Mouse (Mus musculus) cerebral cortex, adult 2 months (tissue): ENCODE measurements around the gene Gng8.

Experiments used
- WGBS: fragments of 180-500 bp; shearing (Covaris S2); methylation state at CpG from one replicate; pipeline ENCODE4 v1.1.7; 2018; 5-methylcytosine and 5-hydroxymethylcytosine counted together

Gng8 gene

GRCm38 (mm10) chr7:16876006-16876405 is 15.6 kb upstream of the Gng8 start:
- 8% methylated on average over 11 of the region's 11 CpGs for WGBS

GRCm38 (mm10) chr7:16876608-16877007 is 15.0 kb upstream of the Gng8 start:
- WGBS = 11% methylated on average over 13 of the region's 13 CpGs

GRCm38 (mm10) chr7:16877717-16878116 is 13.9 kb upstream of the Gng8 start:
- WGBS = 83% methylated on average over 3 of the region's 3 CpGs

- 48% methylated on average over 9 of the region's 9 CpGs for WGBS
These were observed 11.6 kb upstream of the Gng8 start for GRCm38 (mm10) chr7:16879796-16880547.

- WGBS = 37% methylated on average over 5 of the region's 5 CpGs
These were observed 11.0 kb upstream of the Gng8 start for GRCm38 (mm10) chr7:16880615-16881014.

GRCm38 (mm10) chr7:16883162-16883561 is 8.4 kb upstream of the Gng8 start:
- WGBS = 95% methylated on average over 6 of the region's 6 CpGs

- 88% methylated on average over 4 of the region's 4 CpGs for WGBS
These were observed 7.3 kb upstream of the Gng8 start for GRCm38 (mm10) chr7:16884334-16884733.

DNA sequence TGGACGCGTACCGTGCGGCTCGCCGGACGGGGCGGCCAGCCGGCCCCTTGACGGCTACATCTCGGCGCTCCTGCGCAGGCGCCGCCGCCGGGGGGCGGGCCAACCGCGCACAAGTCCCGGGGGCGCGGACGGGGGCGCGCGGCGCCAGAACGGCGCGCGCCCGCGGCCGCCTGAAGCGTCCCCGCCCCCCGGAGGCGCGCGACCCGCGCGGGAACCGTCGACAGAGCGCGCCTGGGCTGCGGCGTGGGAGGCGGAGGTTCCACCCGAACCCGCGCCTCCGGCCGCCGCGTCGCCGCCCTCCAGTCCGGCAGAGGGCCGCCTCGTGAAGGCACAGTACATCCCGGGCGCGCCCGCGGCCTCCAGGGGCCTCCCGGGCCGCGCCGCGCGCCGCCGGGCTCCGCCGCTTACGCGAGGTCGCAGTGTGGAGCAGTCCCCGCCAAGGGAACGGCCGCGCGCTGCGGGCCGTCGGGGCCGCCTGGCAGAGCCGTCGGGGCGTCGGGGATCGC is 6.3 kb upstream of the Gng8 start:
- 39% methylated on average over 94 of the region's 95 CpGs for WGBS

DNA sequence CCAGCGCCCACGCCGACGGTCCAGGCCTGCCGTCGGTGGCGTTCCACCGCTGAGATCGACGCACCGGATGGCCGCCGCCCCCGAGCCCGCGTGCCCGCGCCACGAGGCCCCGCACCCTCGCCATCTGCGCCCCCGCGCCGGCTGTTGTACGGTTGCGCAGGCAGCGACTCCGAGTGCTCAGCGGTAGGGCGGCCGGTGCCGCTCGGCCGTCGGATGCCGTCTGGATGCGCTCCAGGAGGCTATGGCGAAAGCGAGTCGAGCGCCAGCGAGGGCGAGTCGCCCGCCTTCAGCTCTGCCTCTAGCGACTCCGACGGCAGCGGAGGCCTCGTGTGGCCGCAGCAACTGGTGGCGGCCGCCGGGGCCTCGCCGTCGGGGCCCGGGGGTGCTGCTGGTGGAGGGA is 5.7 kb upstream of the Gng8 start:
- 59% methylated on average over 59 of the region's 59 CpGs for WGBS

DNA sequence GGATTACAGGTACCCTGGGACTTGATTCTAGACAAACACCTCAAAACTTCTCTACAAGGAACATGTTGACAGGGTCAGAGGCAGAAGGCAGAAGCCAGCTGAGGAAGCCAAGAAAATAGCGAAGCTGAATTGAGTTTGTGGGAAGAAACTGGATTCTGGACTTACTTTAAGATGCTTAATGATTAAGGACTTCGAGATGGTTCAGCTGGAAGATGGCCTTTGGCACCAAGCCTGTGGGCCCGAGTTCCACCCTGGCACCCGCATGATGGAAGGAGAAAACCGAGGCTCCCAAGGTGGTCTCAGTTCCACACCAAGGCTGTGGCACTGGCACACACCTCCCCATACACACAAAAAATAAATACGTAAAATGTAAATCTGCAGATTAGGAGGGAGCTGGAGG is 1.1 kb upstream of the Gng8 start:
- WGBS = 47% methylated on average over 6 of the region's 6 CpGs

DNA sequence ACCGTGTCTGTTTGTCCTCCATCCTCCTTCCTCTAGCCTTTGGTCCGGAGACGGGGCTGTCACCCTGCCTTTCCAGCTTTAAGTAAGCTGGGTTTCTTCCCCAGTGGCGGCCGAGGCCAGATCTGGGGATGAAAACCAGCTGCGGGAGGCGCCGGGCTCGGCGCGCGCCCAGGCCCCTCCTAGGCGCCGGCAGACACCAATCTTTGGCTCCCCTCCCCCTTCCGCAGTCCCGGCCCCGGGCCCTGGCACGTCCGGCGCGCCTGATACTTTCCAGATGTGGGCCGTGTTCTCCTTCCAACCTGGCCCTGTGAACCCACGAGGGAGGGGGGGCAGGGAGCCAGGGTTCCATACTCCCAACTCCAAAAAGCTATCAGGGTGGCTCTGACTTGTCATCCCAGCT is 642 bp upstream of the Gng8 start:
- 8% methylated on average over 23 of the region's 23 CpGs for WGBS

GRCm38 (mm10) chr7:16892352-16892730 is 755 bp downstream of the Gng8 start:
- 45% methylated on average over 9 of the region's 9 CpGs for WGBS

- WGBS = 11% methylated on average over 5 of the region's 6 CpGs
These were observed 2.0 kb downstream of the Gng8 start for GRCm38 (mm10) chr7:16893612-16894011.

DNA sequence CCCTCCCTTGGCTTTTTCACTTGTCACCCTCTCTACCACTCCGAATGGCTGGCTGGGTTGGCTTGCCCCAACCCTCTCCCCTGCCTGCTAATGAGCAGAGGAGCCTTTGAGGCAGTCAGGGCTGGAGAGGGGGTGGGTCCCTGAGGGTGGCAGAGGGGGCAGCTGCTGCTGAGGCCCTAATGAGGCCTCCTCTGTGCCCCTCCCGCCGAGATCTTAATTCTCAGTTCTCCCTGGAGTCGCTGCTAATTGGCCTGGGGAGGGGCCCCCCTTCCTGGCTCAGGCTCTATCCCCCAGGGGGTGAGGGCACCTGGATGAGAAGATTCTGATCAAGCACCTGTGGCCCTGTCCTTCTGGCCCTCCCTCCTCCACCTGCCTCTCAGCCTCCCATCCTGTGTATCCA is 2.7 kb downstream of the Gng8 start:
- 43% methylated on average over 4 of the region's 4 CpGs for WGBS

DNA sequence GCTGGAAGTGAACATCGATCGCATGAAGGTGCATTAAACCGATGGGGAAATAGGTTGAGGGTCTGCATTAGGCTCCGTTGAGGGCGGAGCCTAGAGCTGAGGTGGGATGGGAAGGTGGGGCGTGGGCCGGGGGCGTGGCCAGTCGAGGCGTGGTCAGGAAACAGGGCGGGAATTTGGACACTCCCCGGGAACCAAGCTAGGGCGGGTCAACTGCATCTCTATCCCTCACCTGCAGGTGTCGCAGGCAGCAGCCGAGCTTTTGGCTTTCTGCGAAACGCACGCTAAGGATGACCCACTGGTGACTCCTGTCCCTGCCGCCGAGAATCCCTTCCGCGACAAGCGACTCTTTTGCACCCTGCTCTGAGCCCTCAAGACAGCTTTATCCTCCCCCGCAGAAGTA is 3.4 kb downstream of the Gng8 start:
- 1% methylated on average over 24 of the region's 24 CpGs for WGBS

DNA sequence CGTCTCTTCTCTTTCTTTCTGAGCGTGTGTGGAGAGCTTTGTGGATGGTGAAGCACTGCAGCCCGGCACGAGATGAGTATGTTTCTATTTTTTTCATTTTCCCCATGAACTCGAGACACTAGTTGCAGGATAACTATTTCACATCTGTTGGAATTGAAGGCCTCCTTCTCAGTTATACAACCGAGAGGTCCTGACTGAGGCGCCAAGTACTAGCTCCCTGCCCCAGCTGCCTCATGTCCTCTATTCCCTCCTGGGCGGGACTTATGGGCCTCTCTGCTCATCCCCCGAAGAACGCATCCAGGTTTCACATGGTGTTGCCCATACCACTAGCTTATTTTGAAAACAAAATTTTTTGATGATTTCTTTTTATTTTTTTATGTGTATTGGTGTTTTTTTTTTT is 3.9 kb downstream of the Gng8 start:
- whole genome bisulfite sequencing = 41% methylated on average over 10 of the region's 10 CpGs

GRCm38 (mm10) chr7:16900526-16900925 is 8.9 kb downstream of the Gng8 start:
- 43% methylated on average over 5 of the region's 5 CpGs for WGBS

DNA sequence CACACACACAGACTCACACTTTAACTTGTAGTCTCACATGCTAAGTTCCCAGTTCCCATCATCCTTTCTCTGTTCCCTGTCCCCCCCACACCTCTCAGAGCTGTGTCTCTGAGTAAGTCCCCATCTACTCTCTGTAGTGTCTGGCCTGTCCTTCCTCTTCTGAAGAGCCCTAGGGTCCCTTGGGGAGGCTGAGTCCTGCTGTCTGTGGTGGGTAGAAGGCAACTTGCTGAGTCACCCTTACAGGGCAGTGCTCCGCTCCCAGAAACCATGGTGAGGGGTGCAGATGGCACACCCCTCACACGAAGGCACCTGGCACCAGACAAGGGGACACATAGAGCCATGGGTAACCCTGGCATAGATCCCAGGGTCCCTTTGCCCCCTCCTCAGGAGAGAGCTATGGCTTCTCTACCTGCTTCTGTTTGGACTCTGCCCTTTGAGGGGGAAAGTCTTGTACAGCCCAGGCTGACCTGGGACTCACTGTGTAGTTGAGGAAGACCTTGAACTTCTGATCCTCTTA is 11.9 kb downstream of the Gng8 start:
- WGBS = 83% methylated on average over 2 of the region's 2 CpGs

DNA sequence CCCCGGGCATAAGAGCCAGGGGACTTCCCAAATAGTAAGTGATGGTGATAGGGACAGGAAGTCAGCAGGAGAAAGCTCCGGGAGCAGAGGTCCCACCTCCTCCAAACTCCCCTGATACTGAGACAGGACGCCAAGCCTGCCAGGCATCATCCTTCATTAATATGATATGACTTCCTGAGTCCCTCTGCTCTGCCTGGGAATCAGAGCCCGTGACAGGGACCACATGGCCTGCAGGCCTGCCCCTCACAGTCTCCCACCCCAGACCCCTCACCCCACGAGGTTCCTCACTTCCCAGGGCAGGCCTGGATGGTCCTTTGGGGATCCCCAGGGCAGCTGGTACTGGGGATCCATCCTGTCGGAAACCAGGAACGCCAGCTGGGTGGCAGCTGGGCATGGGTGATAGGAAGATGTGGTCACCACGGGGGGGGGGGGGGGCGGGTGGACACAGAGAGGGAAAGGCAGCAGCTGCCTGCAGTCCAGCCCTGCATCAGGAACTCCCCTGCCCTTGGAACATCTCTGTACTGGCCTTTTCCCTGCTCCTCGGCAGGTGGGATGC is 12.6 kb downstream of the Gng8 start:
- 73% methylated on average over 7 of the region's 10 CpGs for WGBS

DNA sequence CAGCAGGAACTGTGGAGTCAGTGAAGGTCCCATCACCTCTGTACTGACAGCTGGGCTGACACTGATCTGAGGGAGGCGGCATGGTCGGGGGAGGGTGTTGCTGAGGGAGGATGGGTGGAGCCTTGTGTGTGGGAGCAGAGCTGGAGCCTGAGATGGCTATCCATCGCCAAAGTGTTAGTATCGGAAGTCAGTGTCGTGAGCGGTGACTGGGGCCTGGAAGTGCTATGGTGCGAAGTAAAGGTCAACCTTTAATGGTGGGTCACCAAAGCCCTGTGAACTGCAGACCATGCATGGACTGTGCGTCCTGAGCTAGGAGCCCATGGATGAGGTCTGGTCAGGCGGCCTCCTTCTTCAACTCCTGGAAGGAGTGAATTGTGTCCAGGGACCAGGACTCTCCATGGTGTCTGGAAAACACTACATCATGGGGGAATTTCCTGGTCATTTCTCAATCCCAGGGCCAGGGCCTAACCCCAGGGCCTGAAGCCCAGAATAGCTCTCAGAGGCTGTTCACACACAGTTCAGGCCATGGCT is 14.0 kb downstream of the Gng8 start:
- 68% methylated on average over 9 of the region's 9 CpGs for WGBS

DNA sequence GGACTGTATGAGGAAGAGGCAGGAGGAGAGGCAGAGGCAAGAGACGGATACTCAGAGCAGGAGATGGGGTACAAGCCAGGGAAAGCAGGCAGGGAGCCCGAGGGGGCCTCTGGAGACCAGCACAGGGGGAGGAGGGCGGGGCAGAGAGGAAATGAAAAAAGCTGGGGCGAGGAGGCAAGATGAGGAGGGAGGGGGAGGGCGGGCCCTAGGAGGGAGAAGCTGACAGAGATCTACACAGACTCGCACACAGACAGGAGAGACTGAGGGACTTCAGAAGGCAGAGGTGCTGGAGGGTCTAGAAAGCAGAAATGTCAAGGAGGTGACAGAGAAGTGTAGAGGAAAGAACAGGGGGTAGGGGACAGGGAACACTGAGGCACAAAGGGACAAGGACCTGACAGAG is 14.7 kb downstream of the Gng8 start, which contains the start of gene Ptgir:
Gene Ptgir, plus strand, starts transcription at position 210 of the 400 bp plus-strand sequence.
- WGBS = 55% methylated on average over 6 of the region's 6 CpGs

DNA sequence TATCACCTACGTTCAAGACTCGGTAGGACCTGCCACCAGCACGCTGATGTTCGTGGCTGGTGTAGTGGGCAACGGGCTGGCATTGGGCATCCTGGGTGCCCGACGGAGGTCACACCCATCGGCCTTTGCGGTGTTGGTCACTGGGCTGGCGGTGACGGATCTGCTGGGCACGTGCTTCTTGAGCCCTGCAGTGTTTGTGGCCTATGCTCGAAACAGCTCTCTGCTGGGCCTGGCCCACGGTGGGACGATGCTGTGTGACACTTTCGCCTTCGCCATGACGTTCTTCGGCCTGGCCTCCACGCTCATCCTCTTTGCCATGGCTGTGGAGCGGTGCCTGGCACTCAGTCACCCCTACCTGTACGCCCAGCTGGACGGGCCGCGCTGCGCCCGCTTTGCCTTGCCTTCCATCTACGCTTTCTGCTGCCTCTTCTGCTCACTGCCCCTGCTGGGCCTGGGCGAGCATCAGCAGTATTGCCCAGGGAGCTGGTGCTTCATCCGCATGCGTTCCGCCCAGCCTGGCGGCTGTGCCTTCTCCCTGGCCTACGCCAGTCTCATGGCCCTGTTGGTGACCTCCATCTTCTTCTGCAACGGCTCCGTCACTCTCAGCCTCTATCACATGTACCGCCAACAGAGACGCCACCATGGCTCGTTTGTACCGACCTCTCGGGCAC is 15.4 kb downstream of the Gng8 start:
- WGBS = 96% methylated on average over 41 of the region's 41 CpGs
